Mouse (Mus musculus) midbrain, postnatal 0 days (tissue): ENCODE results near the gene Phf23. TPM values are rescaled to one million over a fixed set of nuclear protein-coding genes. Genes with fewer than 3 reads are reported as not detected.
A peak's percentile ranks its signal among the peaks of the same experiment; 100 is the strongest.

Experiments
- ATAC-seq: fragments of 200-750 bp; cut with Nextera tagmentation; 2 replicates; pipeline ENCODE4 v1.8.0; 2017; ENCODE audit warnings: moderate number of reproducible peaks, mild to moderate bottlenecking, moderate TSS enrichment, moderate library complexity; ENCODE audit not compliant: low FRiP score
- DNase-seq: peaks from one replicate; pipeline ENCODE4 v3.0.0-alpha.2; 2015; ENCODE audit warnings: low spot score
- H3K27ac ChIP-seq: fragments of 300-500 bp; sonication (generic); 2 replicates; pipeline ENCODE4 v1.5.1; 2014; ENCODE audit warnings: low read depth, mild to moderate bottlenecking, low read length, mixed read lengths
- H3K27me3 ChIP-seq: fragments of 300-500 bp; sonication (generic); 2 replicates; pipeline ENCODE4 v1.6.1; 2014; ENCODE audit warnings: low read length, control low read depth, mixed read lengths; ENCODE audit not compliant: insufficient read depth
- H3K36me3 ChIP-seq: fragments of 300-500 bp; sonication (generic); 2 replicates; pipeline ENCODE4 v1.6.1; 2014; ENCODE audit warnings: low read length, control low read depth, mixed read lengths; ENCODE audit not compliant: insufficient read depth
- H3K4me1 ChIP-seq: fragments of 300-500 bp; sonication (generic); 2 replicates; pipeline ENCODE4 v1.6.1; 2014; ENCODE audit warnings: mild to moderate bottlenecking, control low read depth, antibody characterized with exemption, low read length, mixed read lengths; ENCODE audit not compliant: insufficient read depth
- H3K4me2 ChIP-seq: fragments of 300-500 bp; sonication (generic); 2 replicates; pipeline ENCODE4 v1.6.1; 2014; ENCODE audit warnings: low read depth, mild to moderate bottlenecking, low read length, mixed read lengths; ENCODE audit not compliant: poor library complexity, severe bottlenecking
- H3K4me3 ChIP-seq: fragments of 300-500 bp; sonication (generic); 2 replicates; pipeline ENCODE4 v1.5.1; 2014; ENCODE audit warnings: low read depth, mild to moderate bottlenecking, low read length, moderate library complexity
- H3K9ac ChIP-seq: fragments of 300-500 bp; sonication (generic); replicated peaks from 2 replicates; pipeline ENCODE4 v1.6.1; 2014; ENCODE audit warnings: mild to moderate bottlenecking, low read length, moderate library complexity, mixed read lengths; ENCODE audit not compliant: poor library complexity, severe bottlenecking
- H3K9me3 ChIP-seq: fragments of 300-500 bp; sonication (generic); 2 replicates; pipeline ENCODE4 v1.6.1; 2016; ENCODE audit warnings: low read length, control low read depth
- CTCF ChIP-seq: IDR thresholded peaks from 2 replicates; pipeline ENCODE4 v1.5.1; 2016; ENCODE audit warnings: antibody characterized with exemption, mild to moderate bottlenecking
- WGBS: fragments of 180-500 bp; shearing (Covaris S2); extraction: QIAGEN DNeasy Blood & Tissue Kit; methylation state at CpG from one replicate; pipeline ENCODE4 v1.1.7; 2014; 5-methylcytosine and 5-hydroxymethylcytosine counted together
- polyA plus RNA-seq: library from polyadenylated mRNA; unstranded; fragments of >200 nt; fragmentation: Nextera tagmentation; extraction: Ambion mirVana; gene quantifications from 2 replicates; pipeline ENCODE4 v1.2.1, GENCODE M21; 2015
- total RNA-seq: library from RNA; depleted of rRNA; stranded (reverse); fragments of >200 nt; gene quantifications from 2 replicates; pipeline ENCODE4 v1.2.3, GENCODE M21; 2014

Gene Phf23
- total and polyA plus RNA-seq, 2 experiments from 2014 or later, result 40.0 to 45.2 TPM

- H3K9me3 ChIP-seq, result no peaks in the 10 kb centered on the region
- WGBS, result 53% methylated on average over 5 of the region's 5 CpGs
- TF ChIP-seq CTCF, result no peak
- ATAC-seq (no peak), DNase-seq (no peak)
- no peaks in the 10 kb centered on the region for H3K36me3 ChIP-seq
- H3K4me3 ChIP-seq, result no peak overlapping the region
- H3K4me1 ChIP-seq, result no peaks in the 10 kb centered on the region
- no peak overlapping the region for H3K27ac ChIP-seq
- peaks cover 42% of the 10 kb centered on the region for H3K27me3 ChIP-seq
- H3K4me2 ChIP-seq, result no peak overlapping the region
- no peak overlapping the region for H3K9ac ChIP-seq
Observed at GRCm38 (mm10) chr11:69961841-69962240, 33.7 kb upstream of the Phf23 start.

DNA sequence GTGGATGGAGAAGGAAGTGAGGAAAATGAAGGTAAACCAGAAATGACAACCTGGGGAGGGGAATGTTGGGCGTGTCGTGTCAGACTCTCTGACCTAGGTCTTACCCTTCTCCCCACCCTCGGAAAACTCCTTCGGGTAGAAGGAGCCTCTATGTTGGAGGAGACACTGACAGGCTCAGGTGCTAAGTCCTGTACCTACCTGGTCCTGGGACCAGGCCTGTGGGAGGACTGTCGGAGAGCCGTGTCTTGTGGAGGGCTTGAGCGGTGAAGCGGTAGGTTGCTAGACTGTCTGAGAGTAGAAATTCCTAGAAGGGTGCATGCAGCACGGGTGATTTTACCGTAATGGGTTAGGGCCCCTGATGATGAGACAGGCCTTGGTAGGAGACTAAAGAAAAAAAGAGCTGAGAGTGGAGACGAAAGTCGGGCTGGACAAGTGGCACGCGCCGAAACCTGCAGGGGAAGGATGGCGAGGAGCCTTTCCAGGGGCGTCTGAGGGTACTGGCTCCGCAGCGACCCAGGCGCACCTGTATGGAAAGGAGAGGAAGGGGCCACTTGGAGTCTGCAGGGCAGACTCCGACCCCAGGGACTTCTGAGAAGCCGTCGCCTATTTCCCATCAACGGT lies 30.8 kb upstream of the Phf23 start, which contains the start of gene Cldn7:
Gene Cldn7 (plus strand): TSS at position 130 of the 621 bp plus-strand sequence.
- Histone ChIP-seq H3K9ac (no peak within 1 kb of the TSS), H3K27ac (no peak within 1 kb of the TSS), H3K4me1 (no peaks in the 10 kb centered on the region), H3K4me3 (0 out of 2 replicates have a peak within 1 kb of the TSS, but pooled peaks have one; percentile 8), H3K4me2 (no peak within 1 kb of the TSS), H3K9me3 (no peaks in the 10 kb centered on the region), H3K36me3 (peaks cover 10% of the 10 kb centered on the region), H3K27me3 (peaks cover 49% of the 10 kb centered on the region)
- 12% methylated on average over 19 of the region's 24 CpGs for WGBS
- TF ChIP-seq CTCF, result no peak
- ATAC-seq (no peak), DNase-seq (no peak)

GRCm38 (mm10) chr11:69965271-69966005 lies 30.1 kb upstream of the Phf23 start:
- Histone ChIP-seq H3K9me3 (no peaks in the 10 kb centered on the region), H3K27ac (no peak overlapping the region), H3K27me3 (peaks cover 49% of the 10 kb centered on the region), H3K4me2 (no peak overlapping the region), H3K4me3 (0 out of 2 replicates have a peak overlapping the region, but pooled peaks have one; percentile 8), H3K9ac (no peak overlapping the region), H3K36me3 (peaks cover 13% of the 10 kb centered on the region), H3K4me1 (no peaks in the 10 kb centered on the region)
- 3% methylated on average over 49 of the region's 49 CpGs for WGBS
- DNase-seq (no peak), ATAC-seq (no peak)
- TF ChIP-seq CTCF, result no peak

GRCm38 (mm10) chr11:69966006-69966859 lies 29.3 kb upstream of the Phf23 start:
- no peak for ATAC-seq
- DNase-seq, result no peak
- Histone ChIP-seq H3K27me3 (peaks cover 49% of the 10 kb centered on the region), H3K4me2 (peak overlapping the region; percentile 36), H3K9me3 (no peaks in the 10 kb centered on the region), H3K9ac (peak overlapping the region; percentile 29; the same call in 1 of the 2 replicates), H3K4me3 (peak overlapping the region; percentile 23; the same call in 1 of the 2 replicates), H3K27ac (no peak overlapping the region), H3K36me3 (peaks cover 13% of the 10 kb centered on the region), H3K4me1 (no peaks in the 10 kb centered on the region)
- 2% methylated on average over 58 of the region's 59 CpGs for WGBS
- no peak for TF ChIP-seq CTCF

DNA sequence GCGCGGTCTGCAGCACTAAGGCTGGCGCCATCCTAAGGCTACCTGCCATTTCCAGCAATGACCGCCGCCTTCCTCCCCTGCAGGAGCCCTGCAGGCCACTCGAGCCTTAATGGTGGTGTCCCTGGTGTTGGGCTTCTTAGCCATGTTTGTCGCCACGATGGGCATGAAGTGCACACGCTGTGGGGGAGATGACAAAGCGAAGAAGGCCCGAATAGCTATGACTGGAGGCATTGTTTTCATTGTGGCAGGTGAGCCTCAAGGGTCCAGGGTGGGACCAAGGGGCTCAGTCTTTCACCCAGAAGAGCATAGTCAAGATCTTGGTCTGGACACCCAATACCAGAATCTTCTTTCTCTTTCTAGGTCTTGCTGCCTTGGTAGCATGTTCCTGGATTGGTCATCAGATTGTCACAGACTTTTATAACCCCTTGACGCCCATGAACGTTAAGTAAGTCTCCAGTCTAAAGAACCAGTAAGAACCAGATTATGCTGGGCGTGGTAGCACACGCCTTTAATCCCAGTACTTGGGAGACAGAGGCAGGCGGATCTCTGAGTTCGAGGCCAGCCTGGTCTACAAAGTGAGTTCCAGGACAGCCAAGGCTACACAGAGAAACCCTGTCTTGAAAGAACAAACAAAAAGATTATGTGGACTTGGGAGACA lies 28.6 kb upstream of the Phf23 start:
- peak overlapping the region; percentile 36 for H3K4me2 ChIP-seq
- H3K9ac ChIP-seq, result 0 out of 2 replicates have a peak overlapping the region, but pooled peaks have one; percentile 29
- H3K36me3 ChIP-seq, result peaks cover 13% of the 10 kb centered on the region
- DNase-seq (no peak), ATAC-seq (no peak)
- H3K4me3 ChIP-seq, result peak overlapping the region; percentile 23; the same call in 1 of the 2 replicates
- H3K27ac ChIP-seq, result no peak overlapping the region
- peaks cover 46% of the 10 kb centered on the region for H3K27me3 ChIP-seq
- H3K4me1 ChIP-seq, result no peaks in the 10 kb centered on the region
- WGBS, result 42% methylated on average over 17 of the region's 17 CpGs
- H3K9me3 ChIP-seq, result no peaks in the 10 kb centered on the region
- no peak for TF ChIP-seq CTCF
